Mouse (Mus musculus) right cerebral cortex, postnatal 25 days (tissue): Measurements from ENCODE around the gene 3100002H09Rik.
A peak's percentile ranks its signal among the peaks of the same experiment; 100 is the strongest.

Experiments used
- DNase-seq: peaks from one replicate; pipeline ENCODE4 v3.0.0; 2022

Gene 3100002H09Rik

DNA sequence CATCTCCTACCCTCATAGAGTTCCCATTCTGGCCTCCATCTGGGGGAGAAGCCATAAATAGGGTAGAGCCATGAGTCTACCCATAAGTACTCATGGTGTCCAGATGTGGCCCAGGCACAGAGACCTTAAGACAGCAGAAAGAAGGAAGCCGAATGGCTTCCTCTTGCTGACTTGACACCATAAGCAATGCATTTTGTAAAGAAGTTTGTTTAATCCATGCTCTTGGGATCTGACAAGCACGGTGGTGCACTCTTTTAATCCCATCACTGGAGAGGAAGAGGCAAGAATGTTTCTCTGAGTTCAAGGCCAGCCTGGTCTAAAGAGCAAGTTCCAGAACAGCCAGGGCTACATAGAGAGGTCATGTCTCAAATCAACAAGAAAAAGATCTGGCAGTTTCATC, at the start of gene 3100002H09Rik:
Gene 3100002H09Rik, minus strand, starts transcription at position 101 of the 400 bp plus-strand sequence.
- no peak for DNase-seq

DNA sequence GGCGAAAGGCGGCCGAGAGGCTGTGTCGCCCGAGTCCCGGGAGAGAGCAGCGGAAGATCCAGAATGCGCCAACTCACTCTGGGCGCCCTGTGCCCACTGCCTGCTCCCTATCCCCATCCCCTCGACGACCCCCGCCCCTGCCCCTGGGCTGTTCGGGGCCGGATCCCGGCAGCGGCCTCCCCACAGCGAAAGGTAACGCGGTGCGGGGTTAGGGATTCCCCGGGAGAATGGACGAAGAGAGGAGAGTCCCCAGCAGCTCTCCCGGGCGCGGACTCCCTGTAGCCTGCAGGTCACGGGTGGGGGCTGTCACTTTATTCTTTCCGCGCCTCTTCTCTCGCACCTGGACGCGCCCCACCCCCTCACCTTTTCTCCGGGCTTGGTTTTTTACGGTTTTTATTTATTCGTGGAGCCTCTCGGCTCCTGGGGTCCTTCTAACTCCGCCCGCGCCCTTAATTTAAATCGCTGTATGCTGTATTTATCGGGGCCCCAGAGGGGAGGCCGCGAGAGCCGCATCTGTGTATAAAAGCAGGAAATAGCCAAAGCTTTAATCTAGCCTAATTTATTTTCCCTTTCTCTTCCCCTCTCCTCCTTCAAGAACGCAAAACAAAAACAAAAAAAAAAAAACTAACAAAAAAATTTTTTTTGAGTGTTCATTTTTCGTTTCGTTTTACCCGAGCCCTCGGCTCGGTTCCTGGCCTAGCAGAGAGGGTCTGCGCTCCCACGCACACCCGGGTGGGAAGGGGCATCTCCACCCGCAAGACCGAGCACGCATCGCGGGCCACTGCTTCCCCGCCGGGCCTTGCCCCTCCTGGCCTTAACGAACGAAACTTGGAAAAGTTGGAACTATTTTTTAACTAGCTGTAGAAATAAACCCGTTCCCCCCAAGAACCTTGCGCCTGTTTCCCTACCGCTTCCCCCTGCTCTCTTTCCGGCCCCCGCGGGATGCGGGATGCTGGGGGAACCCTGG, 48.9 kb upstream of the 3100002H09Rik start:
- DNase-seq, result no peak

DNA sequence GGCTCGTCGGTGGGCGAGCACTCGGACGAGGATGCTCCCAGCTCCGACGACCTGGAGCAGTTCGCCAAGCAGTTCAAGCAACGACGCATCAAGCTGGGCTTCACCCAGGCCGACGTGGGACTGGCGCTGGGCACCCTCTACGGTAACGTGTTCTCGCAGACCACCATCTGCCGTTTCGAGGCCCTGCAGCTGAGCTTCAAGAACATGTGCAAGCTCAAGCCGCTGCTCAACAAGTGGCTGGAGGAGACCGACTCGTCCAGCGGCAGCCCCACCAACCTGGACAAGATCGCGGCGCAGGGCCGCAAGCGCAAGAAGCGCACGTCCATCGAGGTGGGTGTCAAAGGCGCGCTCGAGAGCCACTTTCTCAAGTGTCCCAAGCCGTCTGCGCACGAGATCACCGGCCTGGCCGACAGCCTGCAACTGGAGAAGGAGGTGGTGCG, 47.8 kb upstream of the 3100002H09Rik start:
- DNase-seq, result peak; percentile 42

DNA sequence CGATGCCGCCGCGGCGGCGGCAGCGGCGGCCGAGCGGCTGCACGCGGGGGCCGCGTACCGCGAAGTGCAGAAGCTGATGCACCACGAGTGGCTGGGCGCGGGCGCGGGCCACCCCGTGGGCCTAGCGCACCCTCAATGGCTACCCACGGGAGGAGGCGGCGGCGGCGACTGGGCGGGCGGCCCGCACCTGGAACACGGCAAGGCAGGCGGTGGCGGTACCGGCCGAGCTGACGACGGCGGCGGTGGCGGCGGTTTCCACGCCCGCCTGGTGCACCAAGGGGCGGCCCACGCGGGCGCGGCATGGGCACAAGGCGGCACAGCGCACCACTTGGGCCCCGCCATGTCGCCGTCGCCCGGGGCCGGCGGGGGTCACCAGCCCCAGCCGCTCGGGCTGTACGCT, 47.2 kb upstream of the 3100002H09Rik start:
- peak; percentile 36 for DNase-seq

DNA sequence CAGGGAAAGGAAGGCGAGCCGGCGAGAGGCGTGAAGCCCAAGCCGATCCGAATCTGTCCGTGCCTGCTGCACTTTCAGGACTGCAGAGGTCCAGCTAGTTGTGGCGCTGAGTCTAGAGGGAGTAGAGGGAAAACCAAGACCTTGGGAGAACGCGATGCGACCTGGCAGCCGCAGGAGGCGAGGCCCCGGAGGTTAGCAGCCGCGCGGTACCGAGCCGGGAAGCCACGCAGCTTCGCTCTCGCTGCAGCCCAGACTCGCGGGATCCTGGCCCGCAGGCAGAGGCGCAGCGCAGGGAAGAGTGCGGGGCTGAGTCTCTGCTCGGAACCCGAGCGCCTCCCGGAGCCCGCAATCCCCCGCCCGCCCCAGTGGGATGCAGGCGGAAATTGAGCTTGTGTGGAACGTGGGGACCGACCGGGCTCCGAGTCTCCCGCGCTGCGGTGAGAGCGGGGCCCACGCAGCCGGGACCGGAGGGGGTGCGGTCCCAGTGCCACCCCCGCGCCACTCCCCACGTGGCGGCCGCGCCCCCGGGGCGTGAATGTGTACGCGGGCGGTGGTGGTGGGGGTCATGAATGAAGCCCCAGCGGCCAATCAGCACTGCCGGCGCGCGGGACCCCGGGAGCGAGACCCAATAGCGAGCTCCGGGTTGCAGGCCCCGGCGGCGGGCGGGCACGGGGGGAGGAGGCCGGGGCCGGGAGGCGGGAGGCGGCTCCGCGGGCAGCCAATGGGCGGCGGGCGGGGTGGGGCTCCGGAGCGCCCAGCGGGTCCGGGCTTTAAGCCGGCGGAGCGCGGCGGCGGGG, 46.4 kb upstream of the 3100002H09Rik start:
- DNase-seq, result peak; percentile 90

DNA sequence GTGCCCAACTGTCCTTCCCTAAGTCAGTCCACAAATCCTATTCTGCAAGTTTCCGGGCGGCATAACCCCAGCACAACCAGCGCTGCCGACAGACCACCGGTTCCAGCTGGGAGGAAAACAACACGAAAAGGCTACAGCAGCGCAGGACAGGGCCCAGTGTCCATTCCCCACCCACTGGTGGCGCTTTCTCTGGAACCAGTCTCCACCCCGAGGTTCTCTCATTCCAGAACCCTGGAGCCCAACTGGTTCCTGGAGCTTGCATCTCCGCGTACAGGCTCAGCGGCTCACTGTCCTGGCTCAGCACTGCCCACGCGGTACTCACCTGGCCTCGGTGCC, 45.9 kb upstream of the 3100002H09Rik start, which contains the start of gene Pou3f1:
Gene Pou3f1, plus strand, starts transcription at position 290 of the 336 bp plus-strand sequence.
- DNase-seq, result no peak

DNA sequence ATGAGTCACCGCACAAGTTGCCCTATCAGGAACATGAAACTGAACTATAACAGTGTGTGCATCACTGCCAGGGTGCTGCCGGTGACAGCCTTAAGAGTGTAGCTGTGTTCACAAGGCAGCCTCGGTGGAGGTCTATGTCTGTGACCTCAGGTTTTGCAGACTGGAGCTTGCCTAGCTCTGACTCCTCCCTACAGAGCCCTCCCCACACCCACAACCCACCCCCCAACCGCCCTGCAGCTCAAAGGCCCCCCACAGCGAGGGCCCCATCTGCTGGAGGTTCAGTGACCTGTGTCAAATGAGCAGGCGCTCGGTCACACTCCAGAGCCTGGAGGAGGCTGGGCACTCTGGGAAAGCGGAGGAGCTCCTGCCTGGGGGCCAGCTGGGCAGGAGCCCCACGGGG, 42.3 kb upstream of the 3100002H09Rik start:
- DNase-seq, result no peak

DNA sequence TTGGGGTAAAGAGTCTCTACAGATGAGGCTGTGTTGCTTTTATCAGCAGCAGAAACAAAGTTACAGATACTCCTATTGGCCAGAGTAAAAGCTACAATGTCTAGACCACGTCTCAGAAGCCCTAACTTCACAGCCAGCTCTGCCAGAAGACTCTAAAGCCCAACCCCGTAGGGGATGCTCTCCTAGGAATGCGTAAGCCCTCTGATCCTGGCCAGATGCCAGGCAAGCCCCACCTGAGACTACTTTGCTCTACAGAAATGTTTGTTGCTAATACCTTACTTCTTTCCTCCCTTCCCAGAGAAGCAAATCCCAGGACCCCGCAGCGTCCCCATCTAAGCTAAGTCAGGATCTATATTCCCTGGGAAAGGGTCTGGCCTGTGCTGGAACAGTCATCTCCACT, 37.3 kb upstream of the 3100002H09Rik start:
- DNase-seq, result no peak

DNA sequence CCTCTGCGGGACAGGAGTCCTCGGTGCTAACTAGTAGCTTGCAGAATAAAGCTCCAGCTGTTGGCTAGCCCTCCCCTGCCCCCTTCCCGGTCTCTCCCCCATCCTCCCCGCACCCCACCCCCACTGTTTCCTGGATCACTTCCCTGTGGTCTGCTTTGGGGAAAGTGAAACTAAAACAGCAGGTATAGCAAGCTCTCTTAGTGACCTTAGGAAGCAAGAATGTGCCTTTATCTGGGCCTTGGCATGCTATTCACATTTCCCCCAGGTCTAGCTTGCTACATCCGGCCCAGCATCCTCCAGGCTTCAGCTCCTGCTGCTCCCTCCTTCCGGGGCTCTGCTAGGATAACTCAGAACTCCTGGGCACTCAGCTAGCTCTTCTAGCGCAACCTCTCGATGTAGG, 36.0 kb upstream of the 3100002H09Rik start:
- DNase-seq, result no peak

DNA sequence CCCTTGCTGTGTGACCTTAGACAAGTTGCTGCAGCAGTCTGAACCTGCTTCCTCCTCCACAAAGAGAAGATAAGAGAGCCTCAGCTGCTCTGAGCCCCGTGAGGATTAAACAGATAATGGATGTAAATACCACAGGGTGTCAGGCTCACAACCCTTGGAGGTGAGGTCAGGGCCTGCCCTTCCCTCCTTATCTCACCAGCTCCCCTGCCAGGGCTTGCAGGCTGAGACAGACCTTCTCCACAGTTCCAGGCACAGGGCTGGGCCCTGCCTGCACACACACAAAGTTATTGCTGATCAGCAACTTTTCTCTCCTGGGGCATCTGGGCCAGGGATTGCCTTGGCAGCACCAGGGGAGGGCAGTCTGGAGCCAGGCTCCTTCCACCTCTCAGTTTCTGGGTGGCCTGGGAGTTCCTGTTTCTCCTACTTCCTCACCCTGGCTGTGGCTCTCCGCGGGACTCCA, 34.4 kb upstream of the 3100002H09Rik start:
- DNase-seq, result no peak

DNA sequence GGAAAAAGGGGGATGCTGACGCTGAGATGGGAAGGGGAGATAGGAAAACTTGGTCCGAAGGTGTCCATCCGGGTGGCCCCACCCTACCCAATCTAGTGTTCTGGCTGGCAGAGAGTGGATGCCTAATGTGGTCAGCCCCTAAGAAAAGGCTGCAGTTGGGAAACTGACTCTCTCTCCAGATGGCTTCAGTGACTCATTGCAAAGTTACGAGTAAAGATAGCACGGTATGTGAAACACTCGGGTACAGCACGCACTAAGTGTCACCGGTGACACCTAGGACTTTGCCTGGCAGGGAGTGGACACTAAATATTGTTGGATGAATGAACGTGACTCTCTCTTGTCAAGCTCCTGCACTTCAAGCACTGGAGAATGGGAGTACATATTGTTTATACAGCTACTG, 33.3 kb upstream of the 3100002H09Rik start:
- no peak for DNase-seq

DNA sequence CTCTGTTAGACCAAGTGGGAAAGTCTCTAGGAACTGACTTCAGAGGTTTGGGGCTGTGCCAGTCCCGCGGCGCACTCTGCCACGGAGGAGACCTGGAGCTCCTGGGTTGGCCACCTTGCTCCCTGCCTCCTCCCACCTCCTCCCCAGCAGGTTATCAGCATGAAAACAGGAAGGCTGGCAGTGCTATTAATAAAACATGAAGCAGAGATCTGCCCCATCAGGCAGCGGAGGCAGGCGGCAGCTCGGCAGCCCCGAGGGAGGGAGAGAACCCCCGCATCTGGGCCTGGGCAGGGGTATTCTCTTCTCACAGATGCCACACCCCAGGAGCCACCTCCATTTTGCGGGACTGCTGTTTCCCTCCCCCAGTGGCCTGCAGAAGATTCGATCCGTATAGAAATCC, 29.1 kb upstream of the 3100002H09Rik start:
- DNase-seq, result no peak

DNA sequence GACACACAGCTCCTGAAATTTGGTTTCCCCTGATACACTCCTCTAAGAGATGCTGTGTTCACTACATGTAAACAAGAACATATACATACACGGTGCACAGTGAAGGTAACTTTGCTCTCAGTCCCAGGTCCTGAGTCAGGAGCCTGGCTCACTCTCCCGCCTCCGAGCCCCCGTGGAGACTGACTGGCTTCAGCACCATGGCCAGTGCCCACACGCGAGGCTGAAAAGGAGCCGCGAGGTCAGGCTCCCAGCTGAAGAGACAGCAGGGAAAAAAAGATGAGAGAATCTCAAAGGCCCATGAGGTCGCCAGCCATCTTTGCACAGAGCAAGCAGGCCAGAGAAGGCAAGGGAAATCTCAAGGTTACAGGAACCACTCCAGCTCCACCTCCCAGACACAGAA, 22.7 kb upstream of the 3100002H09Rik start:
- no peak for DNase-seq

DNA sequence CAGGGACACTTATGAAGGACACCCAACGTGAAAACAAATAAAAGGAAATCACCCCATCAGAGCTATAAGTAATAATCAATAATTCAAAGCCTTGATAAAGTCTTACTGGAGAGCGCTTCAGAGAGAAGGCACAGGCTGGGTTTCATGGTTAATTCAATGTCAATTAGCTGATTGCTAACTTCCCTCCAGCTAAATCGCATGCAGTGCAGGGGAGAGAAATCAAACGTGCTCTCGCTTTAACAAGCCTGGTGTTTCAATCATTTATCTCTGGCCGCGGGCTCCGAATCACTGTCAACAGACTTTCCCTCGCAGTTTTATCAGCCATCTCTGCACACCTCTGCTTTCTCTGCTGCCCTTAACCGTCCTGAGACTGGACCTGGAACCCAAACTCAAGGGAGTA, 22.3 kb upstream of the 3100002H09Rik start:
- DNase-seq, result no peak

DNA sequence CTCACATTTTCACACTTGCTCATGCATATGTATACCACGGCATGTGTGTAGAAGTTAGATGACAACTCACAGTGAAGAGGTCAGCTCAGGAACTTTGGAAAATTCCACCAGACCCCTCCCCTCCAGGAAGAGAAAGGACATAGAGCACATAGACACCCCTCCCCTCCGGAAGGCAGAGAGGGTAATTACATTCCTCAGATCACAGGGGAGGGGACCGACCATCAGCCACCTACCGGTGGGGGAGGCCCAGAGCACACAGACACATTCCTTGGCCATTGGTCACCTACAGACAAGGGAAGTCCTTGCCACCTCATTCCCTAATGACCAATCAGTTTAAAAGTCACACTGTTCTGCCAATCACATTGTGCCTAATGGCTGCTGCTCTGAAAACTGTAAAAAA, 20.9 kb upstream of the 3100002H09Rik start:
- no peak for DNase-seq

DNA sequence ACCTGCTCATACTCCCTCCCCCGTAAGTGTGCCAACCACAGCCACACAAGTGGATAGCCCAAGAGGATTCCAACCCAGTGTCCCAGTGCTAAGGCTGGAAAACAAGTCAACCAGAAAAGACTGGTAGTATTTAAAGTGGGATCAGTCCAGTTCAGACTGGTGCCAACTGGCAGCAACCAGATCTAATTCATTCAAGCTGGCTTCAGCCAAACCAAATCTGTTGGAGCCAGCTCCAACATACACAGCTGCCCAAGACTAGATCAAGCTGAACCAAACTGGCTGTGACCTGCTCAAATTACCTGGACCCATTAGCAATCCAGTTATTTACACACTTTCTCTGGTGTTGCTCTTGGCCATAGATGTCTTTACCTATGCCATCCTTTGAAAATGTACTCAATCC, 16.2 kb upstream of the 3100002H09Rik start:
- DNase-seq, result no peak

DNA sequence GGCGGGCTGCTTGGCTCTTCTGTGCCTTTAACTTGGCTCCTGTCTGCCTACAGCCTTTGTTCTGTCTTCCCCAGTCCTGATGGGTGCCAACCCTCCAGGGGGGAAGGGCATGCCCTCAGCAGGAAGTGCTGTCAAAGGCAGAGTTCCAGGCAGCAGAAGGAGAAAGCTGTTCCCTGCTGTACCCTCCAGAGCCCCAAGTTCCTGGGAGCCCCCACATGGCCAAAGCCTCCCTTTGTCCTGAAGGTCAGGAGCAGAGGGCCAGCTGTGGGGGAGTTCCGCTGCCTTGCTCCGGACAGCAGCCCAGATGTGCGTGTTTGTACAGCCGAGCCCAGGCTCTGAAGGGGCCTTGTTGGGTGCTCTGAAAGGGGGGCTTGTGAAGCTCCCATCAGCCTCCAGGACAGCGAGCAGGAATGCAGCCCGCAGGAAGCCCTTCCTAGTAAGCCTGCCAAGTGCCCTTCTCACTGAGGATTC, 13.5 kb upstream of the 3100002H09Rik start:
- no peak for DNase-seq

DNA sequence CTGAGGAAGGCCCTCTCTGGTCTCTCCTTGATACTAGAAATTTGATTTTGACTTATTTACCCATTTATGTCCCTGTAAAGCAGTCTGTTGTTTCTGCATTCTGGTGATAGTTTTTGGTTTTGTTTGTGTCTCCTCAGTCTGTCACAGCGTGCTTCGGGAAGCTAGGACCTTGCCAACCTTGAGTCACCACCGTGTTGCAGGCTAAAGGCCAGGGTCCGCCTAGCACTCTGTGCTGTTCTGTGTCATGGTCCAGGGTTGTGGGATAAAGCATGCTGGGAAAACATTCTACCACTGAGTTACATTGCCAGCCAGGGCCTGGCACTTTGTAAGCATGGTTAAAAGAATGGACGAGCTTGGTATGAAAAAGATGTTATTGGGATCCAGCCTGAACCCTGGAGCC, 12.0 kb upstream of the 3100002H09Rik start:
- DNase-seq, result no peak

DNA sequence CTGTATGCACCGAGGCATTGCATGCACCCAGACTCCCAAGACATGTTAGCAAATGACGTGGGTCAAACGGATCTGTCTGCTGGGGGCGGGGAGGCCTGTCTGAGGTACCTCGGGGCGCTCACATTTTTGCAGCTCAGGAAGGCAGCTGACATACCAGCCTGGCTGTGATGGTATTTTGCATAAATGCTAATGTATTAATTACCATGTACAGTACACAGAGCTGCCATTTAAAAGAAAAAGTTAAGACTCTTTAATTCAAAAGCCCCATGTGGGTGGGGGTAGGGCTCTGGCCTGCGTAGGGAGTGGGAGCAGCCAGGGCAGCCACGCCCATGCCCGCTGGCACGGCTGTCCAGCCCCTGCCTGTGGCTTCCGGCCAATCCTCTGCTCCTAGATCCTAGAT, 10.8 kb upstream of the 3100002H09Rik start:
- DNase-seq, result no peak

DNA sequence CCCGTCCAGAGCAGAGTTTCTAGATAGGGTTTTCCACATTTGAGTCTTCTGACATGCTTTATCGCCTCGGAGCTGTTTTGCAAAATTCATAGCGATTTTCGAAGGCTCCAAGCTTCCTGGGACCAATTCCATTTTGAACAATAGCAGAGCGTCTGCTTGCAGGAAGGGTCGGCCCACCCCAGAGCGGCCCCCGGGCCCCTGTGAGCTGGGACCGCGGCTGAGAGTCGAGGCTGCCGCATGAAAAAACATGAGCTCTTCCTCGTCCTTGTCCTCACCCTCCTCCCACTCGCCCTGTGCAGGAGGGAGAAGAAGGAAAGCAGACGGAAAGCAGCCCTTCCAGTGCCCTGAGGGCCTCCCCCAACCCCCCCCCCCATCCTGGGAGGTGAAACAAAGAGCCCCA, 8.0 kb upstream of the 3100002H09Rik start:
- no peak for DNase-seq

DNA sequence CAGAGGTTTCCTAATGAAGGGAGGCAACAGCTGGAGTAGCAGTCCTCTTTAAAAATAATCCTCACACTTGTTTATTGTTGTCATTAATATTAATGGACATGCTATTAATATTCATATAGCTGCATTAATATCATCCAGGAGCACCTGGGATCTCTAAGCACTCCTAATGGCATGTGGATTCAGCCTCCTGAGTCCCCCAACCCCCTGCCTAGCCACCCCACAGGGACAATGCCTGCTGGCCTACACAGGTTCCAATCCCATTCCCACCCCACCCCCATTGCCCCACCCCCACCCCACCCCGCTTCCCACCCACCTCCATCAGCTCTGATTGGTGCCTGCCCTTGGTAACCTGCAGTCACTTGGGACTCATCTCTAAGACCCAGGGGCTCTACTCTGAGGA, 6.0 kb upstream of the 3100002H09Rik start:
- DNase-seq, result no peak

DNA sequence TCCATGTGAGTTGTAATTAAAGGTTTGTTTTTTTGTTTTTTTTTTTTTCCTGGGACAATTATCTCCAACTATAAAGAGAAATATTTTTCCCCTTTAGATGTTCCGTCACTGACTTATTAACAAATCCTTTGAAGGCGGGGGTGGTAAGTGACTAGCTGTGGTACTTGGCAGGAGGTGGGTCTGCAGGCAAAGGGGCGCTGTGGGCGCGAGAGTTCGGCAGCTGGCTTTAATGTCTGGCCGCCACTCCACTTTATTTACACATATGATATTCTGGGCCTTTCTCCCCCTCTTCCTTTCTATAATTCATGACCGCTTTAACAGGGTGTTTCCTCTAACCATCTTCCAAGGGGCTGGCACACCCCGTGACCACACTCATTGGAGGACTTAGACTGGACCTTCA, 5.4 kb upstream of the 3100002H09Rik start:
- DNase-seq, result no peak

DNA sequence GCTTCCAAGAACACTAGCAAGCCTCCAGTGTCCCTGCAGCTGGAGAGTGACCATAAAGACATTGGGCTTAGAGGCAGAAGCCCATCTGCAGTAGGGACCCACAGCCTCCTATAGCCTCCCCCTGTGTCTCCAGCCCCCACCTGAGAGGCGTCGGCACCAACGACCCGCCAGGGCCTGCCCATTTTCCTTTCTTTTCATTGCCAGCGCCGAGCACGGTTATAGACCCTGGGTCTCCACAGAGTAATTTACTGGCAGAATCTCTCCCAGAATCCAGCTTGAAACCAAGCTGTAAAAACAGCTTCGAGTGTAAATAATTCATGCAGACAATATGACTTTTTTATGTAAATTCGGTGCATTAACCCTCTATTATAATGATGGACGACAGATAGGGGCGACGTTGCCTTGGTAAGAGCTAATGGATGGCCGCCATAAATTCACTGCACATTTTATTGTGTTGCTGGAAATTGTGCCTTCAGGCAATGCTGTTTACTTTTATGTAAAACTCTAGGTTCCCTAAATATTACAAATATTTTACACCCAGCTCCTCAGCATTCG, 4.9 kb upstream of the 3100002H09Rik start:
- no peak for DNase-seq
